Mouse (Mus musculus) heart, adult 11 months (tissue): Measurements from ENCODE around the gene Taok1.
A peak's percentile ranks its signal among the peaks of the same experiment; 100 is the strongest.

Experiments used
- DNase-seq: peaks from one replicate; pipeline ENCODE4 v3.0.0; 2022

Gene Taok1

DNA sequence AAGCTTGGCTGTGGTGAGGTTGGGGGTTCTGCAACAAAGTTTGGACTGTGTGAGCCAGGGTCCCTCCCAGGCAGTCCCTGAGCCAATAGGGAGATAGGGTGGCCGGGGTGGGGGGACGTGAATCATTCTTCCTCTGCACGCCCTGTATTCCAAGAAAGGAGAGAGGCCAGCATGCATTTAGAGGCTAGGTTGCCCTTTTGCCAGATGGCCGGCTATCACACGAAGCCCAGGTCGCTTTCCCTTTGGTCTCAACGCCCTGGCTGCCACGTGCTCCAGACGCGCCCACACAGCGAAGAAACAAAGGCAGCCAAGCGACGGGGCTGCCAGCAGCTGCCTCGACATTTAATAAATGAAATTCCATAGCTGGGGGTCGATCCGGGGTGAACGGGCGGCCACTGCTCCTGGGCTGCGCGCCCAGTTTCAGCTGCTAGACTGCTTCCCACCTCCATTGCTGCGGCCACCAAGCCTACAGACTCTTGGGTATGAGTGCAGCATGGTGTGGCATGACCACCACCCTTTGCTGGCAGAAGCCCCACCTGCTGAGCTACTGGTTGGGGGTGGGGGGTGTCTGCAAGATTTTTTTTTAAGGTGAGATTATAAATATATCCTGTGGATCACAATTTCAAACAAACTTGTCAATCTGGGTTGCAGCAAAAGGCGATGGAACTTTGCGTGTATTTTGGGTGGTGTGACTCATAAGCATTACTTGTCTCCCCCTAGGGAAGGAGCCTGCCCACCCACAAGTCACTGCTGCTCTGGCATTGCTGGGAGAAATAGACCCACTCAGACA, 115.9 kb downstream of the Taok1 start:
- peak; percentile 98 for DNase-seq

- DNase-seq, result peak; percentile 99
Measured at GRCm38 (mm10) chr11:77491123-77491501, 116.5 kb downstream of the Taok1 start.

DNA sequence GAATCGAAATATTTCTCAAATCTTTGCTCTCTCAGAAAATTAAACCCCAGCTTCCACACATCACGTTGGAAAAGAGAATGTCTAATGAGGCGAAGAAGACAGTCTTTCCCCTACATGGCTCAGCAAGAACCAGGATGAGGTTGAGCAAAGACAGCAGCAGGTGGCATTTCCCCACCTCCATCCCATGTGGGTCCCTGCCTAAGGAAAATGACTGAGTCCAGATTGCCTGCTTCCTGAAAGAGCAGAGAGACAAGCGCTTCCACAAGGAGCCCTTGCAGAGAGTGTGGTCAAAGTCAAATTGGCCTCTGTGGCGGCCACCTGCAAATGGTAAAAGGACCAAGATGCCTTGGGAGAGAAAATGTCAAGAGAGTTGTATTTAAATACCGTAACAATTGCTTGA, 117.2 kb downstream of the Taok1 start:
- DNase-seq, result peak; percentile 88

DNA sequence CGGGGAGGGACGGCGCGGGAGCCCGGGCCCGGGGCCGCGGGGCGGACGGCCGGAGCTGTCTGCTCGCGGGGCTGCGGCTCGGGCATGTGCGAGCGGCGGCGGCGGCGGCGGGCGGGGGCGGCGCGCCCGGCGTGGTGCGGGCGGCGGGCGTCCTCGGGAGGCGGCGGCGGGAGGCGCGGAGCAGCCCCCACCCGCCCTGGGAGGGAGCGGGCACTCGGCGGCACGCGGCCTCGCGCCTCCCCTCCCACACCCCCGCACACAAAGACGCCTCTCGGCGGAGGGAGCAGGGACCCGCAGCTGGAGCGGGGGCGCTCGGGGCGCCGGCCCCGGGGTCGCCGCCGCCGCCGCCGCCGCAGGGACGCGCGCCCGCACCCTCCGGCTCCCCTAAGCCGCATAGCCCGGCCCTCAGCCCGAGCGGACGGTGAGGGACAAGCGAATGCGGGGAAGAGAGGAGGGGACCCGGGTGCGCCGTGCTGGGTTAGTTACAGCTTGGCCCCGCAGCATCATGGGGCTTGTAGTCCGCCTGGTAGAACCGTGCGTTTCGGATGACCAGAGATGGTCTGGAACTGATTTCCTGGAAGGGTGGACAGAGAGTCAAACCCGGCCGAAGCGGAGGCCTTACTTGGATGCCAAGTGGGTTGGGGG, 117.9 kb downstream of the Taok1 start, which contains the start of gene Ankrd13b:
Ankrd13b (minus strand) TSS at position 88 of the 645 bp plus-strand sequence.
- peak; percentile 98 for DNase-seq

- DNase-seq, result peak; percentile 96
Measured at GRCm38 (mm10) chr11:77488771-77489581, 118.6 kb downstream of the Taok1 start.

DNA sequence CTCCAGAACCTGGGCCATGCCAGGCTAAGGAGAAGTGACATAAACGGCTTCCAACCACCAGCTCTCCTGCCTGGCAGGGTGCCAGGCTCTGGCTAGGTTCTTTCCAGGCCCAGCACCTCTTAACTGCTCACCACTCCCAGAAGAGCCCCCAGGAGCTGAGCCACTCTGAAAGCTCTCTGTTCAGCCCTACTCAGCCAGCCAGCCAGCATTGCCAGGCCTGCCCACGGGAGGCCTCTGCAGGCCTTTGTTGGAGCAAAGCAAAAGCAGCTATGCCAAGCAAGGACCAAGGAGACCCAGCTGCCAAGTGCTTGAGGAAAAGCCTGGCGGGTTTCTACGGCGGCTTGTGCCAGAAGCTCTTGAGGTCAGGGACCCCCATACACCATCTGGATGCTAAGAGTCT, 120.8 kb downstream of the Taok1 start:
- DNase-seq, result peak; percentile 89

DNA sequence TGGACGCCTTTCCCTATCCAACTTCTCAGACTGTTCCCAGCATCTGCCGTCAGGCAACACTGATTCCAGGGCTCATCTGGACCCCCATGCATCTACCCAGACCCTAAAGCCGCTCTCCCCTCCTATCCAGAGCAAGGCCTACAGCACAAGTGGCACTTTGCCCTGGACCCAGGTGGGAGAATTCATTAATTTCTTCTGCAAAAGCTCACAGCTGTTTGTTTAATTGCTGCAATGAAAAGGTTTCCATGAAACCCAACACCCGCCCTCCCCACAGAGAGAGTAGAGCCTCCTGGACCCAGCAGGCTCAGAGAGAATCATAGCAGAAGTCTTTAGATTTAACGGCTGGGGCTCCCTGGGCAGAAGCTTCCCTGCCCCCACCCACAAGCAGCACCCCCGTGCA, 122.4 kb downstream of the Taok1 start:
- no peak for DNase-seq

GRCm38 (mm10) chr11:77483510-77484255, 123.9 kb downstream of the Taok1 start:
- peak; percentile 83 for DNase-seq

DNA sequence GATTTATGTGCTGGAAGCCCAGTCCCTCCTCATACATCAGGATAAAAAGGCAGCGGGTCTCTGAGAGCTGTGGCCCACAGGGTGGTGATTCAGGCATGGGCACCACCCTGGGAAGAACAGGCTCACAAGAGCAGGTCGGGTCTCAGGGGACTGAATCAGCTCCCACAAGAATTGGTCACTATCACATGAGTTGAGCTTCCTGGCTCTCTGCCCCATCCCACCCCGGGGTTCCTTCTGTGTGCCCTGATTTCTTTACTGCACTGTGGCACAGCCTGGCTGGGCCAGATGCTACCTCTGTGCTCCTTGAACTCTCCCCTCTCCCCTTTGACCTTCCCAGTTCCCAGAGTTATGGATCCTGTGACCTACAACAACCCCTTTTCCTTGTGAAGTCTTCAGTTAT, 124.6 kb downstream of the Taok1 start:
- DNase-seq, result peak; percentile 90
